Mouse (Mus musculus) neural tube, embryonic 11.5 days (tissue): ENCODE data around the gene Gm29427. TPM values are rescaled to one million over a fixed set of nuclear protein-coding genes. Genes with fewer than 3 reads are reported as not detected.
A peak's percentile ranks its signal among the peaks of the same experiment; 100 is the strongest.

Experiments
- ATAC-seq: fragments of 200-750 bp; cut with Nextera tagmentation; 2 replicates; pipeline ENCODE4 v1.8.0; 2017; ENCODE audit warnings: moderate number of reproducible peaks, mild to moderate bottlenecking, moderate TSS enrichment, moderate library complexity; ENCODE audit not compliant: insufficient read depth, low FRiP score, low TSS enrichment
- DNase-seq: peaks from one replicate; pipeline ENCODE4 v3.0.0-alpha.2; 2015; ENCODE audit warnings: low spot score
- H3K27ac ChIP-seq: fragments of 300-500 bp; sonication (generic); 2 replicates; pipeline ENCODE4 v1.5.1; 2014; ENCODE audit warnings: low read depth, mild to moderate bottlenecking, low read length
- H3K27me3 ChIP-seq: fragments of 300-500 bp; sonication (generic); 2 replicates; pipeline ENCODE4 v1.6.1; 2014; ENCODE audit warnings: mild to moderate bottlenecking, low read length, mixed read lengths; ENCODE audit not compliant: control insufficient read depth, insufficient read depth
- H3K36me3 ChIP-seq: fragments of 300-500 bp; sonication (generic); 2 replicates; pipeline ENCODE4 v1.6.1; 2014; ENCODE audit warnings: mild to moderate bottlenecking, low read length, moderate library complexity, mixed read lengths; ENCODE audit not compliant: control insufficient read depth, insufficient read depth
- H3K4me1 ChIP-seq: fragments of 300-500 bp; sonication (generic); 2 replicates; pipeline ENCODE4 v1.6.1; 2014; ENCODE audit warnings: low read length, mixed read lengths; ENCODE audit not compliant: control insufficient read depth, insufficient read depth
- H3K4me2 ChIP-seq: fragments of 300-500 bp; sonication (generic); 2 replicates; pipeline ENCODE4 v1.6.1; 2014; ENCODE audit warnings: low read depth, mild to moderate bottlenecking, moderate library complexity
- H3K4me3 ChIP-seq: fragments of 300-500 bp; sonication (generic); 2 replicates; pipeline ENCODE4 v1.5.1; 2014; ENCODE audit warnings: low read depth, low read length
- H3K9ac ChIP-seq: fragments of 300-500 bp; sonication (generic); 2 replicates; pipeline ENCODE4 v1.6.1; 2014; ENCODE audit warnings: mild to moderate bottlenecking, low read length
- H3K9me3 ChIP-seq: fragments of 300-500 bp; sonication (generic); 2 replicates; pipeline ENCODE4 v1.6.1; 2016; ENCODE audit warnings: low read length; ENCODE audit not compliant: control insufficient read depth
- WGBS: fragments of 180-500 bp; shearing (Covaris S2); extraction: QIAGEN DNeasy Blood & Tissue Kit; methylation state at CpG from one replicate; pipeline ENCODE4 v1.1.7; 2014; 5-methylcytosine and 5-hydroxymethylcytosine counted together
- polyA plus RNA-seq: library from polyadenylated mRNA; unstranded; fragments of >200 nt; fragmentation: Nextera tagmentation; extraction: Ambion mirVana; gene quantifications from 2 replicates; pipeline ENCODE4 v1.2.1, GENCODE M21; 2014

Gene Gm29427
- polyA plus RNA-seq, 1 experiment from 2014 or later: not detected

GRCm38 (mm10) chr1:130743775-130744174 is 28.2 kb upstream of the Gm29427 start:
- Histone ChIP-seq H3K4me3 (no peak overlapping the region), H3K4me2 (no peak overlapping the region), H3K27me3 (no peaks in the 10 kb centered on the region), H3K9me3 (no peaks in the 10 kb centered on the region), H3K9ac (no peak overlapping the region), H3K4me1 (no peaks in the 10 kb centered on the region), H3K36me3 (no peaks in the 10 kb centered on the region), H3K27ac (no peak overlapping the region)
- 95% methylated on average over 1 of the region's 1 CpGs for WGBS
- no peak for DNase-seq
- ATAC-seq: no peak

DNA sequence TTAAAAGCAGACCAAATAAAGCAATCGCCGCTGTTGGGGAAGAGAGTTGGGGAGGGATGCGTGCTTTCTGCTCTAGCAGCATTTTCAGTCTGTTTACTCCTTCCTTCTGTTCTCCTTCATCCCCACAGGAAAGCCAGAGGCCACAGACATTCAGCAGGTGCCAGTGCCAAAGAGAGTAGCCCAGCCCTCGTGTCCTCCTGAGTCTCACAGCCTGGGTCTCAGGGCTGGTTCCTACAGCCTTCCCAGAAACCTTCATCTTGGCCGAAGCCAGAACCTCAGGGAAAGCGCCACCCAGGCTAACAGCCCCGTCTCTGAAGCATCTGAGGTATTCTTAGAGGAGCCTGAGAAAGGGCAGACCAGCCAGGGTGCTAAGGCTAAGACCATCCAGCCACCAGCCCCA is 26.6 kb upstream of the Gm29427 start:
- ATAC-seq (no peak), DNase-seq (no peak)
- Histone ChIP-seq H3K9me3 (no peaks in the 10 kb centered on the region), H3K36me3 (no peaks in the 10 kb centered on the region), H3K4me2 (no peak overlapping the region), H3K9ac (no peak overlapping the region), H3K4me3 (no peak overlapping the region), H3K27ac (no peak overlapping the region), H3K27me3 (no peaks in the 10 kb centered on the region), H3K4me1 (no peaks in the 10 kb centered on the region)
- WGBS: 92% methylated on average over 7 of the region's 7 CpGs

- no peak for ATAC-seq
- Histone ChIP-seq H3K36me3 (no peaks in the 10 kb centered on the region), H3K4me2 (no peak overlapping the region), H3K4me3 (no peak overlapping the region), H3K27ac (0 out of 2 replicates have a peak overlapping the region, but pooled peaks have one; percentile 14), H3K27me3 (no peaks in the 10 kb centered on the region), H3K4me1 (no peaks in the 10 kb centered on the region), H3K9ac (no peak overlapping the region), H3K9me3 (no peaks in the 10 kb centered on the region)
- WGBS: 64% methylated on average over 15 of the region's 15 CpGs
- no peak for DNase-seq
Measured at GRCm38 (mm10) chr1:130740781-130741720, 25.5 kb upstream of the Gm29427 start.

DNA sequence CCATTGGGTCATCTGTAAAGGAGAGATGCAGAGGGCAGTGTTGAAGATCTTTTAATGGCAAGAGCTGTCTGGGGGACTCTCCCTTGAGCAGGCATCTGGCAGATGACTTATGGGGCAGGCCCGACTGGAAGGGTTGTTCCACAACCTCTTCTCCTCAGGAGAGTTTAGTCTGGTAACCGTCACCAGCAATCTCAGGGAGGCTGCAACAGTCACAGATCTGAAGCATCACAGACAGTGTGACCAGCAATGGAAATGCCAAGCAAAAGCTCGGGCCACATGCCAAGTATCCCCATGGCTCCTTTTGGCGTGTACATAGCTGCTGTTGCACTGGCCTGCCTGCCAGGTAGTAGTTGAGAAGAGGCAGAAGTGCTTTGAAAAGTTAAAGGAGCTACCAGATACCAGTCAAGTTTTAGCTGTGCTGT is 24.6 kb upstream of the Gm29427 start:
- DNase-seq: no peak
- no peaks in the 10 kb centered on the region for H3K27me3 ChIP-seq
- H3K4me2 ChIP-seq: no peak overlapping the region
- no peak overlapping the region for H3K4me3 ChIP-seq
- H3K27ac ChIP-seq: no peak overlapping the region
- ATAC-seq: no peak
- H3K9ac ChIP-seq: no peak overlapping the region
- WGBS: 79% methylated on average over 4 of the region's 4 CpGs
- no peaks in the 10 kb centered on the region for H3K4me1 ChIP-seq
- no peaks in the 10 kb centered on the region for H3K36me3 ChIP-seq
- no peaks in the 10 kb centered on the region for H3K9me3 ChIP-seq

DNA sequence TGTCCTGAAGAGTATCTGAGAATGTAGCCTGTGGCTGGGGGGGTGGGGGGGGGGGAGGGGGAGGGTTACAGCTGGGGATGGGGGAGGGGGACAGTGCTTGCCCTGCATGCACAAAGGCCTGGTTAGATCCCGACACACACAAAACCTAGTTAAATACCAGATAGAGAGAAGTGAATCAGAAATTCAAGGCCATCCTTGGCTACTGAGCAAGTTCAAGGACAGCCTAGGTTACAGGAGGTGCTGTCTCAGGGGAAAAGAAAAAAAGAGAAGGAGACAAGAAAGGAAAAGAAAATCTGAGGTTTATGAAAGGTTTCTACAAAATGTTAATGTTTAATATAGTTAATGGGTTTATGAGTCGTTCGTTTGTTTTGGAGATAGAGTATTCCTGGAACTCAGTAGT is 24.0 kb upstream of the Gm29427 start:
- Histone ChIP-seq H3K4me3 (no peak overlapping the region), H3K27me3 (no peaks in the 10 kb centered on the region), H3K4me2 (no peak overlapping the region), H3K27ac (no peak overlapping the region), H3K9ac (no peak overlapping the region), H3K4me1 (no peaks in the 10 kb centered on the region), H3K9me3 (no peaks in the 10 kb centered on the region), H3K36me3 (no peaks in the 10 kb centered on the region)
- DNase-seq (no peak), ATAC-seq (no peak)
- 82% methylated on average over 3 of the region's 3 CpGs for WGBS

- Histone ChIP-seq H3K4me1 (no peaks in the 10 kb centered on the region), H3K27me3 (no peaks in the 10 kb centered on the region), H3K27ac (no peak overlapping the region), H3K4me3 (no peak overlapping the region), H3K9me3 (no peaks in the 10 kb centered on the region), H3K4me2 (no peak overlapping the region), H3K36me3 (no peaks in the 10 kb centered on the region), H3K9ac (no peak overlapping the region)
- 74% methylated on average over 3 of the region's 3 CpGs for WGBS
- DNase-seq (no peak), ATAC-seq (no peak)
Measured at GRCm38 (mm10) chr1:130738551-130739106, 23.0 kb upstream of the Gm29427 start.

- Histone ChIP-seq H3K9ac (no peak overlapping the region), H3K4me1 (no peaks in the 10 kb centered on the region), H3K9me3 (no peaks in the 10 kb centered on the region), H3K4me2 (no peak overlapping the region), H3K36me3 (no peaks in the 10 kb centered on the region), H3K4me3 (no peak overlapping the region), H3K27ac (no peak overlapping the region), H3K27me3 (no peaks in the 10 kb centered on the region)
- no peak for ATAC-seq
- WGBS: 85% methylated on average over 7 of the region's 7 CpGs
- no peak for DNase-seq
Measured at GRCm38 (mm10) chr1:130737916-130738315, 22.3 kb upstream of the Gm29427 start.

DNA sequence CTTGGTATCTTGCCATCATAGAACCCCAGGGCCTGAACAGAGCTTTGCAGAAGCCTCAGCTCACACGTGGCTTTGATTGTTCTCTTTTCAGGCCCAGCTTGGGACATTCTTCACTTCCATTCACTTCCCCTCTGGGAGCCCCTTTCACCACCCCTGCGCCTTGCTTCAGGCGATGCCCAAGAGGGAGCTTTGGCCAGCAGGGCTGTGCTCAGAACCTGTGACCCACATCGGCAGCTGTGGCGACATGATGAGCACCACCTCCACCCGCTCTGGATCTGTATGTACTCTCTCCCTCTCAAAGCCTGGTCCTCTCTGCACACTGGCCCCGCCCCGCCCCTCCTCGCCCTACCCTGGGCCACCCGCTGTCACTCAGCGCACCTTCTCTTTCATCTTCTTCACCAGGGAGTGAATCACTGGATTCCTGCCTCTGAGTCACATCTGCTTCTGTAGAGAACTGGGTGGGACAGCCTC is 21.8 kb upstream of the Gm29427 start:
- Histone ChIP-seq H3K4me2 (no peak overlapping the region), H3K9ac (no peak overlapping the region), H3K4me3 (no peak overlapping the region), H3K36me3 (no peaks in the 10 kb centered on the region), H3K27me3 (no peaks in the 10 kb centered on the region), H3K4me1 (no peaks in the 10 kb centered on the region), H3K9me3 (no peaks in the 10 kb centered on the region), H3K27ac (no peak overlapping the region)
- ATAC-seq (no peak), DNase-seq (no peak)
- WGBS: 27% methylated on average over 11 of the region's 11 CpGs

DNA sequence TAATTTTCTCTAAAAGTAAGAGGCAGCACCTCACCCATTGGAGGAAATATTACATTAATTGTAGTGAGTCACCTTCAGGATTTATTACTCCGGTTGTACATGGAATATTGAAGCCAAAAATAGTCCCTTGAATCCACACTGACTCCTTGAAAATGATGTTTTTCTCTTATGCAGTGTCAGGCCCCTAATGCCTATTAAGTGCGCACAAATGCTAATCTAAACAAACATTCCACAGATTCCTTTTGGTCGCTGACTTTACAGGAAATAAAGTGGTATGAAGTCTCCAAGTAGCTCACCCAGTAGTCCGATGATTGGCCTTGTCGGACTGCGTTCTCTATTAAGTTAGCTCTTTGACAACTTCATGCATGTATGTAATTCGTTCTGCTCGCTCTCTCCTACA is 19.3 kb upstream of the Gm29427 start:
- 90% methylated on average over 8 of the region's 8 CpGs for WGBS
- no peak overlapping the region for H3K27ac ChIP-seq
- no peak for DNase-seq
- no peak overlapping the region for H3K4me2 ChIP-seq
- H3K4me3 ChIP-seq: no peak overlapping the region
- no peaks in the 10 kb centered on the region for H3K4me1 ChIP-seq
- no peaks in the 10 kb centered on the region for H3K27me3 ChIP-seq
- no peak for ATAC-seq
- H3K9me3 ChIP-seq: no peaks in the 10 kb centered on the region
- H3K36me3 ChIP-seq: no peaks in the 10 kb centered on the region
- H3K9ac ChIP-seq: no peak overlapping the region
